Mouse (Mus musculus) heart, embryonic 11.5 days (tissue): Measurements from ENCODE around the gene Ric3. TPM values are rescaled to one million over a fixed set of nuclear protein-coding genes. Genes with fewer than 3 reads are reported as not detected.

Experiments
- ATAC-seq: fragments of 200-750 bp; cut with Nextera tagmentation; replicated peaks from 2 replicates; pipeline ENCODE4 v1.8.0; 2017; ENCODE audit warnings: moderate library complexity; ENCODE audit not compliant: insufficient number of reproducible peaks, low FRiP score, low TSS enrichment
- H3K27ac ChIP-seq: fragments of 300-500 bp; sonication (generic); 2 replicates; pipeline ENCODE4 v1.5.1; 2014; ENCODE audit warnings: mild to moderate bottlenecking, low read depth, low read length
- H3K27me3 ChIP-seq: fragments of 300-500 bp; sonication (generic); 2 replicates; pipeline ENCODE4 v1.6.1; 2014; ENCODE audit warnings: mild to moderate bottlenecking, low read length, mixed read lengths; ENCODE audit not compliant: control insufficient read depth, insufficient read depth
- H3K36me3 ChIP-seq: fragments of 300-500 bp; sonication (generic); 2 replicates; pipeline ENCODE4 v1.6.1; 2014; ENCODE audit warnings: mild to moderate bottlenecking, low read length, moderate library complexity, mixed read lengths; ENCODE audit not compliant: control insufficient read depth, insufficient read depth
- H3K4me1 ChIP-seq: fragments of 300-500 bp; sonication (generic); 2 replicates; pipeline ENCODE4 v1.6.1; 2014; ENCODE audit warnings: low read length; ENCODE audit not compliant: control insufficient read depth, insufficient read depth
- H3K4me2 ChIP-seq: fragments of 300-500 bp; sonication (generic); 2 replicates; pipeline ENCODE4 v1.6.1; 2014; ENCODE audit warnings: mild to moderate bottlenecking, moderate library complexity
- H3K4me3 ChIP-seq: fragments of 300-500 bp; sonication (generic); 2 replicates; pipeline ENCODE4 v1.5.1; 2014; ENCODE audit warnings: low read depth, low read length
- H3K9ac ChIP-seq: fragments of 300-500 bp; sonication (generic); 2 replicates; pipeline ENCODE4 v1.6.1; 2014; ENCODE audit warnings: mild to moderate bottlenecking, low read depth, low read length, moderate library complexity
- H3K9me3 ChIP-seq: fragments of 300-500 bp; sonication (generic); replicated peaks from 2 replicates; pipeline ENCODE4 v1.6.1; 2016; ENCODE audit warnings: low read length; ENCODE audit not compliant: control insufficient read depth
- WGBS: fragments of 180-500 bp; shearing (Covaris S2); extraction: QIAGEN DNeasy Blood & Tissue Kit; methylation state at CpG from one replicate; pipeline ENCODE4 v1.1.7; 2014; ENCODE audit not compliant: insufficient replicate concordance; 5-methylcytosine and 5-hydroxymethylcytosine counted together
- polyA plus RNA-seq: library from polyadenylated mRNA; unstranded; fragments of >200 nt; fragmentation: Nextera tagmentation; extraction: Ambion mirVana; gene quantifications from 2 replicates; pipeline ENCODE4 v1.2.1, GENCODE M21; 2014

Gene Ric3
- polyA plus RNA-seq, 1 experiment from 2014 or later: 1.9 TPM

GRCm38 (mm10) chr7:109016378-109016923 is 66.7 kb downstream of the Ric3 start:
- ATAC-seq: no peak

GRCm38 (mm10) chr7:109014851-109015250 is 68.3 kb downstream of the Ric3 start:
- Histone ChIP-seq H3K27me3 (peaks cover 36% of the 10 kb centered on the region), H3K9me3 (no peaks in the 10 kb centered on the region), H3K4me3 (no peak overlapping the region), H3K4me1 (no peaks in the 10 kb centered on the region), H3K4me2 (no peak overlapping the region), H3K27ac (no peak overlapping the region), H3K36me3 (no peaks in the 10 kb centered on the region), H3K9ac (no peak overlapping the region)
- 62% methylated on average over 7 of the region's 7 CpGs for WGBS
- no peak for ATAC-seq

More at GRCm38 (mm10) chr7:109016378-109016923, 66.7 kb downstream of the Ric3 start:
- Histone ChIP-seq H3K27me3 (peaks cover 20% of the 10 kb centered on the region), H3K36me3 (no peaks in the 10 kb centered on the region), H3K9ac (no peak overlapping the region), H3K9me3 (no peaks in the 10 kb centered on the region), H3K4me2 (no peak overlapping the region), H3K4me3 (no peak overlapping the region), H3K27ac (no peak overlapping the region), H3K4me1 (no peaks in the 10 kb centered on the region)
- 48% methylated on average over 5 of the region's 5 CpGs for WGBS

DNA sequence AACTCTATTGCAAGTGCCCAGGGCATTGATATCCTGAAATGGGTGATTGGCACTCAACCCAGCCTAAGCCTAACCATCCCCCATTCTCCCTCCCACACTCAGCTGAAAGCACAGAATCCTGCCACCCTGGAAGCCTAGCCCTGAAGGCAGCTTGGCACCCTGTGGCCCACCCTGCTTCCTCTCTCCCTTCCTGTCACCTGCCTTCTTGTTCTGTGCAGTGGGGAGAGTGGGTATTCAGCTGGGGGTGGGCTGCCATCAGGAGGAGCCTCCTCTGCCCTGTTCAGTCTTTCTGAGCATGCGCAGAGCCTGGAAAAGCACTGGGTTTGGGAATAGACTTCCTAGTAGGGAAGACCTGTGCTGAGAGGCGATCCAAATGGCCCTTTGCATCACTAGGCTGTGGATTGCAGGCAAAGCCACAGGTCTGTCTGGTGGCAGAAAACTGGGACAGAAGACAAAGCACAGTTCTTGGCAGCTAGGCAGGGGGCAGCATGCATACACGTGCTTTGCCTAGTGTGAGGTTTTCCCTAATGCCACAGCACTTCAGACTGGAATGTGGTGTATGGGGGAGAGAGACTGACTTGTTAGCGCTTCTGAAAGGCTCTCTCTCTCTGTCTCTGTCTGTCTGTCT is 70.0 kb downstream of the Ric3 start:
- Histone ChIP-seq H3K9me3 (no peaks in the 10 kb centered on the region), H3K36me3 (no peaks in the 10 kb centered on the region), H3K27ac (no peak overlapping the region), H3K27me3 (peaks cover 48% of the 10 kb centered on the region), H3K4me2 (no peak overlapping the region), H3K4me3 (no peak overlapping the region), H3K4me1 (no peaks in the 10 kb centered on the region), H3K9ac (no peak overlapping the region)
- WGBS: 43% methylated on average over 4 of the region's 4 CpGs
- ATAC-seq: no peak

- H3K9me3 ChIP-seq: no peaks in the 10 kb centered on the region
- H3K27me3 ChIP-seq: peaks cover 48% of the 10 kb centered on the region
Observed at GRCm38 (mm10) chr7:109012575-109012974, 70.6 kb downstream of the Ric3 start.

DNA sequence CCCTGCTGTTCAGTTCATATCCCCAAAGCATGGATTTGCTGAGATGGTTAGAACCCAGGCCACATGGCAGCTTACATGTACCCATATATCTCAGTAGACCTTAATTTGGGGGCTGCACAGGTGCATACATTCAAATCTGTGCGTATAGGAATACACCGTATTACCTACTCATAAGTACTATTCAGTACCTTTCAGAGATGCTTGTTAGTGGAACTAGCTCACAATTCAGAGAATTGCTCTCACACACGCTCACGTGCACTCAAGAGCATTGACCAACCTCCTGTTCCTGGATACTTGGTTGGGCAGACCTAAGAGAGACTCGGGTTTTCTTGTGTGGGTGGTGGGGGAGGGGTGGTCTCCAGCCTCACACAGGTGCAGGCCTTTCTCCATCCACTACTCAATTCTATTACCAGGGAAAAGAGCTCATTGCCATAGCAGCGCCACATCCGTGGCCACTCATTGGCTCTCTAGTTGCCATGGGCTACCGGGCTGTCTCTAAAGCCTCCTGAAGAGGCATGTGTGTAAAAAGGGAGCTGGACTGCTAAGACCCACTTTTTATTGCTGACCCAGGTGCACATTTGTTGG is 71.4 kb downstream of the Ric3 start:
- ATAC-seq: no peak
- H3K9ac ChIP-seq: no peak overlapping the region
- peaks cover 48% of the 10 kb centered on the region for H3K27me3 ChIP-seq
- H3K27ac ChIP-seq: no peak overlapping the region
- H3K4me2 ChIP-seq: peak overlapping the region; percentile 94
- no peaks in the 10 kb centered on the region for H3K4me1 ChIP-seq
- H3K4me3 ChIP-seq: no peak overlapping the region
- no peaks in the 10 kb centered on the region for H3K36me3 ChIP-seq
- 51% methylated on average over 8 of the region's 8 CpGs for WGBS
- no peaks in the 10 kb centered on the region for H3K9me3 ChIP-seq

More at GRCm38 (mm10) chr7:109012575-109012974, 70.6 kb downstream of the Ric3 start:
- ATAC-seq: no peak
- H3K4me1 ChIP-seq: no peaks in the 10 kb centered on the region
- no peak overlapping the region for H3K9ac ChIP-seq
- 96% methylated on average over 1 of the region's 1 CpGs for WGBS
- no peak overlapping the region for H3K4me2 ChIP-seq
- H3K27ac ChIP-seq: no peak overlapping the region
- H3K36me3 ChIP-seq: no peaks in the 10 kb centered on the region
- H3K4me3 ChIP-seq: no peak overlapping the region

- Histone ChIP-seq H3K4me1 (no peaks in the 10 kb centered on the region), H3K36me3 (no peaks in the 10 kb centered on the region), H3K9me3 (no peaks in the 10 kb centered on the region), H3K27ac (no peak overlapping the region), H3K4me3 (peak overlapping the region; percentile 70), H3K27me3 (peaks cover 48% of the 10 kb centered on the region), H3K9ac (peak overlapping the region; percentile 52), H3K4me2 (peak overlapping the region; percentile 94)
- 2% methylated on average over 62 of the region's 82 CpGs for WGBS
- ATAC-seq: no peak
Observed at GRCm38 (mm10) chr7:109010720-109011595, 72.2 kb downstream of the Ric3 start.

GRCm38 (mm10) chr7:109009260-109009659 is 73.9 kb downstream of the Ric3 start:
- 69% methylated on average over 1 of the region's 1 CpGs for WGBS
- no peak overlapping the region for H3K4me2 ChIP-seq
- H3K27ac ChIP-seq: no peak overlapping the region
- peaks cover 45% of the 10 kb centered on the region for H3K27me3 ChIP-seq
- ATAC-seq: no peak
- no peak overlapping the region for H3K9ac ChIP-seq
- no peak overlapping the region for H3K4me3 ChIP-seq
- no peaks in the 10 kb centered on the region for H3K9me3 ChIP-seq
- no peaks in the 10 kb centered on the region for H3K4me1 ChIP-seq
- no peaks in the 10 kb centered on the region for H3K36me3 ChIP-seq

GRCm38 (mm10) chr7:109003653-109004052 is 79.5 kb downstream of the Ric3 start:
- Histone ChIP-seq H3K9me3 (no peaks in the 10 kb centered on the region), H3K27ac (no peak overlapping the region), H3K27me3 (peaks cover 2% of the 10 kb centered on the region; the same call in 1 of the 2 replicates), H3K36me3 (no peaks in the 10 kb centered on the region), H3K4me3 (no peak overlapping the region), H3K4me1 (no peaks in the 10 kb centered on the region), H3K4me2 (no peak overlapping the region), H3K9ac (no peak overlapping the region)
- WGBS: 21% methylated on average over 3 of the region's 3 CpGs
- ATAC-seq: no peak
